Mouse (Mus musculus) megakaryocyte, embryonic 14.5 days (primary cell): ENCODE results near the gene Spata5.

Experiments
- FLI1 ChIP-seq: IDR thresholded peaks from 2 replicates; pipeline ENCODE4 v1.6.1; 2012; ENCODE audit warnings: low read length, inconsistent platforms, mixed read lengths
- GATA1 ChIP-seq: IDR thresholded peaks from 3 replicates; pipeline ENCODE4 v1.6.1; 2012; ENCODE audit warnings: mixed read lengths, low read length, inconsistent platforms, borderline replicate concordance

DNA sequence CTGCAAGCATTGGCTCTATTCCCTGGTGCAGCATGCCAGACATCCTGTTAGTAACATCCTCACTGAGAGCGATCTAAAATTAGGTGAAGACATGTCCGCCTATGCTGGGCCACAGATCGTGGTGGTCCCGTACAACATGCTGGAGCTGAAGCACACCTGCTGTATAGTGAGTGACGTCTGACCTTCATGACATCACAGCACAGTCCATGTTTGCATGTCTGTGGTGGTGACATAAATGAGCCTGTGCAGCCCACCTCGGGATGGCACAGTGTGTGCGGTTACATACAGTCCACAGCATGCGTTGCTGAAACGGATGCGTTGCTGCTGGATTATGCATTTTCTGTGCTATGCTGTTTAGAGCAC lies 186.2 kb downstream of the Spata5 start:
- TF ChIP-seq GATA1 (no peak), FLI1 (no peak)
